Mouse (Mus musculus): ENCODE measurements around the gene Jak2. TPM values are rescaled to one million over a fixed set of nuclear protein-coding genes. Genes with fewer than 3 reads are reported as not detected.

Jak2 gene
- total RNA-seq, 2 experiments from 2014 or later = 25.3 to 32.6 TPM

DNA sequence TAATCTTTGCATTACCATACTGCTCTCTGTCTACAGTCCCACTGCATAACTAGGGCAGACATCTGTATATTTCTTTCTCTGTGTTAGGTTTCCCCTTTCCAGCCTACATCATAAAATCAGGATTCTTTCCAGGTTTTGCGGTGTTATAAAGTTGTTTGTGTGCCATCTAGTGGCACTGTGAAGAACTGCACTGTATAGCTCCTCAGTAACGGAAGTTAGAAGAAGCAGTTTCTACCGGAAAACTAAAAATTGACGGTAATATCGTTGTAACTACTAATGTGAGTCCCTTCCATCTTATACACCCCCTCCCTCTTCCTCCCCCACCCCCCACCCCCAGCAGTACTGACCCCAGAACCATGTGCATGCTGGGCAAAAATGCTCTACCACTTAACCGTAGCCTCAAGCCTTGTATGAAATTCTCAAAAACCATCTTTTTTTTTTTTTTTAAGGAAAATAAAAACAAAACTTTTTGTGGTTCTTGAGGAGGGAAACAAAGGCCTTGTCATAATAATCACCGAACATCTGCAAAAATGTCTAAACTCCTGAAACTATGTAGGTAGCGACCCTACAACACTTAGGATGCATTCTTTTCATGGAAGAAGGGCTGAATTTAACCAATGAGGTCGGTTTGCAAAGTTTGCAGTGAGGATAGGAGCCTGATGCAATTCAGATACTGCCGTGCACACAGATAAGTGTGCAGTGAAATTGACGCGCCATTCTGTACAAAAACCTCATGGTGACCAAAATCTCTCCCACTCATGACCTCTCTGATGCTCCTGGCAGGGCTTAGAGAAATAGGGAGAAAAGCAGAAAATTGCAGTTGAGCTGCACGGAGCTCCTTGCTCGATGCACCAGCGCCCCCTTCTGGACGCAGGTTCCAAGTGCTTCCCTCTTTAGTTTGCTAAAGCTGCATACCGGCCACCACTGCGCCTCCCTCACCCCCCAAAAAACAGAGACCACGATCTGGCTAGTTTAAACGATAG, 103.6 kb downstream of the Jak2 start:
- ATAC-seq (replicated peaks; ENCODE audit: poor library complexity, severe bottlenecking) = peak; percentile 89

GRCm38 (mm10) chr19:29356281-29356680, 104.7 kb downstream of the Jak2 start:
- ATAC-seq (replicated peaks; ENCODE audit: poor library complexity, severe bottlenecking) = no peak

DNA sequence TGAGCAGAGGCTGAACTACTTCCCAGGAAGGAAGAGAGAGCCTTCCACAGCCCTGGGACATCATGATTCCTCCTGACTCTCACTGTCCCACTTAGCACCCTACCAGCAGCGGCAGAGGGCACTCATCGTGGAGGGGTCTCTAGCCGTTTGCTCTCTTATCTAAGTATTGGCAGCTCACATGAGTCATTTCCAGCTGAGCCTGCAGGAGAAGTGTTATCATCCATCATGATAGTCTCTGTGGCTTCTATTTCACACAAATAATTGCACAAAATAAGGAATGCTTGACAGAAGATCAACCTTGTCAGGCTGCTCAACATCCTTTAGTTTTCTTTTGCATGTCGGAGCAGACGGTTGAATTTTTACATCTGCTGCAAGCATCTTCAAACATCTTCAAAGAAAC, 108.6 kb downstream of the Jak2 start:
- ATAC-seq (replicated peaks; ENCODE audit: poor library complexity, severe bottlenecking) = no peak

- peak; percentile 99 for ATAC-seq (replicated peaks; ENCODE audit: poor library complexity, severe bottlenecking)
Measured at GRCm38 (mm10) chr19:29361468-29362130, 110.0 kb downstream of the Jak2 start.

GRCm38 (mm10) chr19:29362173-29362930, 110.7 kb downstream of the Jak2 start:
- ATAC-seq (replicated peaks; ENCODE audit: poor library complexity, severe bottlenecking) = no peak

Other genes with a start within 250 kb of the Jak2 start
- gene Ak3, start 203.9 kb upstream of the Jak2 start, total RNA-seq (2014; fragmentation: Nextera tagmentation) = 41.2 and 51.0 TPM in 2 replicates
- 20.5 and 27.8 TPM in 2 replicates for gene Ak3, start 203.9 kb upstream of the Jak2 start, total RNA-seq (2017)
- gene Rcl1, start 150.5 kb upstream of the Jak2 start, total RNA-seq (2014; fragmentation: Nextera tagmentation) = 31.7 and 36.0 TPM in 2 replicates
- gene Rcl1, start 150.5 kb upstream of the Jak2 start, total RNA-seq (2017) = 67.6 and 82.0 TPM in 2 replicates
- gene Insl6, start 73.5 kb downstream of the Jak2 start, total RNA-seq (2014; fragmentation: Nextera tagmentation) = 5.6 TPM in 1 of 2 replicates, not detected in the other
- gene Insl6, start 73.5 kb downstream of the Jak2 start, total RNA-seq (2017) = 0.47 and 3.8 TPM in 2 replicates
- not detected in 2 replicates for gene Rln1, start 82.8 kb downstream of the Jak2 start, total RNA-seq (2014; fragmentation: Nextera tagmentation)
- not detected in 2 replicates for gene Rln1, start 82.8 kb downstream of the Jak2 start, total RNA-seq (2017)
- gene Plgrkt, start 115.6 kb downstream of the Jak2 start, total RNA-seq (2014; fragmentation: Nextera tagmentation) = 90.3 and 93.3 TPM in 2 replicates
- gene Plgrkt, start 115.6 kb downstream of the Jak2 start, total RNA-seq (2017) = 49.2 and 53.6 TPM in 2 replicates
- gene Cd274, start 115.6 kb downstream of the Jak2 start, total RNA-seq (2014; fragmentation: Nextera tagmentation) = 4.9 and 9.2 TPM in 2 replicates
- gene Cd274, start 115.6 kb downstream of the Jak2 start, total RNA-seq (2017) = 5.3 TPM in 2 replicates
- gene Pdcd1lg2, start 159.1 kb downstream of the Jak2 start, total RNA-seq (2014; fragmentation: Nextera tagmentation) = not detected in 2 replicates
- not detected in 2 replicates for gene Pdcd1lg2, start 159.1 kb downstream of the Jak2 start, total RNA-seq (2017)